Mouse (Mus musculus) adrenal gland, postnatal 14 days (tissue): ENCODE results near the gene Mmachc. TPM values are rescaled to one million over a fixed set of nuclear protein-coding genes. Genes with fewer than 3 reads are reported as not detected.
"Not testable (repeated sequence)": the region's sequence is repeated elsewhere in the genome, so short reads cannot be mapped to it uniquely, and the experiment has no call there.

Source experiments
- DNase-seq: peaks from one replicate; pipeline ENCODE4 v3.0.0; 2021; ENCODE audit warnings: mixed read lengths
- total RNA-seq: library from RNA; stranded (reverse); gene quantifications from 2 replicates; pipeline ENCODE4 v1.2.3, GENCODE M21; 2021

Gene Mmachc
- total RNA-seq, 1 experiment from 2014 or later, result 39.5 TPM

- DNase-seq, result no peak
These were observed 16.1 kb downstream of the Mmachc start for GRCm38 (mm10) chr4:116692146-116692545.

GRCm38 (mm10) chr4:116689309-116689876 is 18.8 kb downstream of the Mmachc start:
- no peak for DNase-seq

GRCm38 (mm10) chr4:116687041-116687440 is 21.2 kb downstream of the Mmachc start:
- no peak for DNase-seq

GRCm38 (mm10) chr4:116685402-116686061 is 22.7 kb downstream of the Mmachc start, which contains the start of gene Prdx1:
Gene Prdx1 (plus strand): TSS chr4:116685544.
- DNase-seq, result peak; percentile 99

- no peak for DNase-seq
These were observed 23.5 kb downstream of the Mmachc start for GRCm38 (mm10) chr4:116684665-116685064.

- DNase-seq, result no peak
These were observed 24.2 kb downstream of the Mmachc start for GRCm38 (mm10) chr4:116683957-116684356.

- not testable (repeated sequence) for DNase-seq
These were observed 27.7 kb downstream of the Mmachc start for GRCm38 (mm10) chr4:116680521-116680920.

GRCm38 (mm10) chr4:116679141-116679540 is 29.1 kb downstream of the Mmachc start:
- peak; percentile 31 for DNase-seq

- no peak for DNase-seq
These were observed 30.4 kb downstream of the Mmachc start for GRCm38 (mm10) chr4:116677808-116678207.

- no peak for DNase-seq
These were observed 32.2 kb downstream of the Mmachc start for GRCm38 (mm10) chr4:116676027-116676426.

GRCm38 (mm10) chr4:116674761-116675160 is 33.4 kb downstream of the Mmachc start:
- DNase-seq, result not testable (repeated sequence)

GRCm38 (mm10) chr4:116672785-116673184 is 35.4 kb downstream of the Mmachc start:
- peak; percentile 86 for DNase-seq

- peak; percentile 38 for DNase-seq
These were observed 38.9 kb downstream of the Mmachc start for GRCm38 (mm10) chr4:116669291-116669690.

GRCm38 (mm10) chr4:116668145-116668544 is 40.1 kb downstream of the Mmachc start:
- DNase-seq, result no peak

- DNase-seq, result no peak
These were observed 41.6 kb downstream of the Mmachc start for GRCm38 (mm10) chr4:116666625-116667024.

GRCm38 (mm10) chr4:116661998-116662397 is 46.2 kb downstream of the Mmachc start:
- no peak for DNase-seq

GRCm38 (mm10) chr4:116660829-116661228 is 47.4 kb downstream of the Mmachc start:
- DNase-seq, result no peak

GRCm38 (mm10) chr4:116659916-116660315 is 48.3 kb downstream of the Mmachc start:
- not testable (repeated sequence) for DNase-seq

GRCm38 (mm10) chr4:116659474-116659873 is 48.7 kb downstream of the Mmachc start:
- DNase-seq, result peak; percentile 80

- DNase-seq, result no peak
These were observed 50.2 kb downstream of the Mmachc start for GRCm38 (mm10) chr4:116657971-116658370.

GRCm38 (mm10) chr4:116655658-116656057 is 52.5 kb downstream of the Mmachc start:
- no peak for DNase-seq

GRCm38 (mm10) chr4:116655100-116655499 is 53.1 kb downstream of the Mmachc start:
- peak; percentile 30 for DNase-seq

- peak; percentile 84 for DNase-seq
These were observed 55.0 kb downstream of the Mmachc start for GRCm38 (mm10) chr4:116653228-116653627.
